ENCODE assay signal across 8 mouse cellular contexts in the genomic region with DNA sequence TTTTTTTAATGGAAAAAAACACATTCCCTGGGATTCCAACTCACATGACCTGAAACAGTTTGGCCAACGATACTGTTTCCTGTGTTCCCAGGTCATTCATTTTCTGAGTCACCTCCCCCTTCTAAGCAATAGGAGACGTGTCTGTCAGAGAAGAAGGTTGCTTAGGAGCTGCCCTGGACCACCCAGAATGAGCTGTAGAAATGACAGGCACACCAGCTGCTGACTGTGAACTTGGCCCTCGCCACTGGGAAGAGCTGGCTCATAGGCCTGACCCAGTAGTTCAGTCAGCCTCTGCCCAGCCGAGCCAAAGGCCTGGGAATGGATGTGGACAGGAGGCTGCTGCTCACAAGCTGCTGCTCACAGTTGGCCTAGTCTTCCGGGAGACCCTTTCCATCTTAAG. TPM values are rescaled to one million over a fixed set of nuclear protein-coding genes. Genes with fewer than 3 reads are reported as not detected.
DNase-seq lines count a peak whose midpoint lies in the region; ATAC-seq lines count a peak whose summit lies in the region.
"Had no signal": no experiment of that assay in that cellular context is flagged by ENCODE, and none has a peak within 500 bp of the region (broad histone marks: within the 10 kb centered on the region; RNA-seq: fewer than 3 reads in every experiment).

No protein-coding gene starts in this region.

- ATAC-seq in inflammation-experienced regulatory T-cells, adult 6 months = no peak

- intact Hi-C loops in left cerebral cortex, postnatal 4 days (cut with DNase I) = no loop called here

- DNase-seq in left cerebral cortex, postnatal 4 days = peak; percentile 85
- DNase-seq in left cerebral cortex, adult 18-20 months (ENCODE audit: low spot score in 2 of 2) = no peak
- DNase-seq in adrenal gland, postnatal 36 days = peak; percentile 71 to 74
- peak; percentile 41 to 42 for DNase-seq in heart, adult 9 months (ENCODE audit: low spot score in 2 of 2)
- DNase-seq in retina, postnatal 1 day = peak; percentile 71
- DNase-seq in urinary bladder, postnatal 14 days (ENCODE audit: low spot score) = no peak
- DNase-seq: cerebellum, postnatal 36 days had no signal

RNA-seq across cellular contexts. Expression of gene Srebf1, which starts 57.3 kb away (rescaled TPM):
- total RNA-seq in left cerebral cortex, postnatal 4 days (2021) = 10 to 100 TPM; 60.3 to 67.5 TPM
- total RNA-seq in left cerebral cortex, adult 18-20 months (2021) = 10 to 100 TPM; 66.2 to 68.2 TPM
- total RNA-seq in adrenal gland, postnatal 36 days (2021) = 100 to 1,000 TPM; 160 to 181 TPM
- polyA plus RNA-seq in inflammation-experienced regulatory T-cells, adult 6 months (2017; shearing (Covaris generic)) = 10 to 100 TPM; 21.7 to 26.7 (median 24.3) TPM

Comparison
In these comparisons a context has a peak if more than half of its experiments do, and no peak if none do; other contexts are left out.
1. DNase-seq: peak in left cerebral cortex, postnatal 4 days (single experiment), adrenal gland, postnatal 36 days (2 of 2), heart, adult 9 months (2 of 2) and retina, postnatal 1 day (single experiment); none in left cerebral cortex, adult 18-20 months (0 of 2) and urinary bladder, postnatal 14 days (single experiment).